Comparison of ENCODE assay signal across 8 mouse cellular contexts in the genomic region with DNA sequence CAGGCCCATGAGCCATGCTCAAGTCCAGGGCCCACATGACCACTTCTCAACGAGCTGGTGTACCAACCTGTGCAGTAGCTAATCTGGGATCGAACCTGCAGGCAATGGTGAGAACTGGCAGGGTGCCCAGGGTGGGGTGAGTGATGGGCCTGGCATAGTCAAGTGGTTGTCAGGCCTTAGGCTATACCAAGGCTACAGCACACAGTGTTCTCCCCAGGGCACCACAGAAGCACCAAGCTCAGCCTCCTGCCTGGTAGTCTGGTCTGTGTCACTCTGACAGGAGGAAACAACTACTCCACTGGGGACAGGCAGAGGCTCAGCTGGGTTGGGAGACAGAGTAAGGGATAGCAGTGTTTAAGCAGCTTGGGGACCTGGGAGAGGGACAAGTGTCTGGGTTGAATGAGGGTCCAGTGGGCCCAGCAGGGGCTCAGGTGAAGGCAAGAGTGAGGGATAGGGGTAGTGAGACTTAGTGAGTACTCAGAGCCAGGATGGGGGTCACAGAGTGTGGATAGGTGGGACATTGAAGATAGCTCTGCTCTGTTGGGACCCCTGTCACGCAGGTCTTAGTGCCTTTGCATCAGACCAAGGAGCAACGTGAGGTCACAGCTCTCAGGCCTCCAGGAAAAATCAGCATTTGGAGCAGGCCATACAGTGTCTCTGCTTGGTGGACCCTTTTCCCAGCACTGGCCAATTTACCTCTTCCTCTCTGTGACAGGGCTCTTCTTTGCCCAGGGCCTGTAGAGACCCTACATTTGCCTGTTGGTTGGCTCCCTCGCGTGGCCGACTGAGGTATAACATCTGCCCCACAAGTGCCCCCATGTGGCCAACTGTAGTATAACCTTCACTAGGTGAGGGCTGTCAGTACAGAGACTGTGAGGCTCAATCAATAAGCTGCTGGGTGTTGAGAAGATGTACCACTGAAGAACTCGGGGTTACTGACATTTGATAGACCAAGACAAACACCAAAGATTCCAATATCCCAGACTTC. TPM values are rescaled to one million over a fixed set of nuclear protein-coding genes. Genes with fewer than 3 reads are reported as not detected.
DNase-seq lines count a peak whose midpoint lies in the region; ATAC-seq lines count a peak whose summit lies in the region.

No protein-coding gene starts in this region.

- ATAC-seq in forebrain, embryonic 11.5 days (replicated peaks; ENCODE audit: low FRiP score): peak; percentile 85
- peak; percentile 75 for ATAC-seq in heart, embryonic 16.5 days (replicated peaks; ENCODE audit: extremely low read depth, insufficient read depth, low FRiP score)
- peak; percentile 48 for ATAC-seq in liver, embryonic 15.5 days (ENCODE audit: insufficient read depth)
- peak; percentile 87 for ATAC-seq in neural tube, embryonic 14.5 days (ENCODE audit: low read depth)

- H3K4me3 ChIP-seq in forebrain, embryonic 11.5 days (ENCODE audit: low read depth, low read length): no peak overlapping the region
- H3K4me3 ChIP-seq in heart, embryonic 16.5 days (ENCODE audit: low read length): no peak overlapping the region
- no peak overlapping the region for H3K4me3 ChIP-seq in liver, embryonic 15.5 days (replicated peaks)
- no peak overlapping the region for H3K4me3 ChIP-seq in neural tube, embryonic 14.5 days (ENCODE audit: low read depth, low read length)

- DNase-seq in CD8-positive naive resting alpha-beta T cell, adult 2 months (ENCODE audit: low read depth in 2 of 2, low spot score in 2 of 2): peak; percentile 72 to 83
- peak; percentile 62 for DNase-seq in c-Kit-positive CD71-negative TER-119-negative erythroid progenitor cells, embryonic 14.5 days (ENCODE audit: low read depth)
- peak; percentile 91 for DNase-seq in forebrain, embryonic 11.5 days (ENCODE audit: low spot score)
- DNase-seq in kidney, postnatal 25 days: peak; percentile 56 to 71
- DNase-seq in testis, postnatal 10 days (ENCODE audit: low spot score): peak; percentile 84

- H3K36me3 ChIP-seq in forebrain, embryonic 11.5 days (ENCODE audit: control insufficient read depth, insufficient read depth, low read length): no peaks in the 10 kb centered on the region
- no peaks in the 10 kb centered on the region for H3K36me3 ChIP-seq in heart, embryonic 16.5 days (ENCODE audit: control insufficient read depth, insufficient read depth)
- H3K36me3 ChIP-seq in liver, embryonic 15.5 days (replicated peaks): no peaks in the 10 kb centered on the region
- H3K36me3 ChIP-seq in neural tube, embryonic 14.5 days (ENCODE audit: control insufficient read depth, insufficient read depth, low read length): no peaks in the 10 kb centered on the region

- 32% methylated on average over 8 of the region's 8 CpGs for WGBS in forebrain, embryonic 11.5 days
- 24% methylated on average over 8 of the region's 8 CpGs for WGBS in heart, embryonic 16.5 days
- WGBS in liver, embryonic 15.5 days (ENCODE audit: insufficient replicate concordance): 25% methylated on average over 8 of the region's 8 CpGs
- 29% methylated on average over 8 of the region's 8 CpGs for WGBS in neural tube, embryonic 14.5 days

- H3K4me1 ChIP-seq in forebrain, embryonic 11.5 days (replicated peaks; ENCODE audit: control insufficient read depth, insufficient read depth, low read length): no peaks in the 10 kb centered on the region
- no peaks in the 10 kb centered on the region for H3K4me1 ChIP-seq in heart, embryonic 16.5 days (ENCODE audit: control insufficient read depth, insufficient read depth, low read length)
- no peaks in the 10 kb centered on the region for H3K4me1 ChIP-seq in liver, embryonic 15.5 days (replicated peaks)
- H3K4me1 ChIP-seq in neural tube, embryonic 14.5 days (ENCODE audit: control insufficient read depth, insufficient read depth, low read length): 0 out of 2 replicates have a peak, but pooled peaks cover 3% of the 10 kb centered on the region

- no peak overlapping the region for H3K27ac ChIP-seq in forebrain, embryonic 11.5 days (ENCODE audit: low read depth, low read length)
- no peak overlapping the region for H3K27ac ChIP-seq in heart, embryonic 16.5 days (ENCODE audit: low read length)
- H3K27ac ChIP-seq in liver, embryonic 15.5 days (replicated peaks): no peak overlapping the region
- no peak overlapping the region for H3K27ac ChIP-seq in neural tube, embryonic 14.5 days (ENCODE audit: low read depth, low read length)

- no peaks in the 10 kb centered on the region for H3K9me3 ChIP-seq in forebrain, embryonic 11.5 days (ENCODE audit: control insufficient read depth, low read length)
- no peaks in the 10 kb centered on the region for H3K9me3 ChIP-seq in heart, embryonic 16.5 days (replicated peaks; ENCODE audit: control insufficient read depth, low read length)
- no peaks in the 10 kb centered on the region for H3K9me3 ChIP-seq in liver, embryonic 15.5 days (replicated peaks)
- H3K9me3 ChIP-seq in neural tube, embryonic 14.5 days (ENCODE audit: control insufficient read depth, low read length): no peaks in the 10 kb centered on the region

- no peak overlapping the region for H3K9ac ChIP-seq in forebrain, embryonic 11.5 days (ENCODE audit: low read length)
- no peak overlapping the region for H3K9ac ChIP-seq in heart, embryonic 16.5 days (ENCODE audit: low read length)
- no peak overlapping the region for H3K9ac ChIP-seq in liver, embryonic 15.5 days
- H3K9ac ChIP-seq in neural tube, embryonic 14.5 days (replicated peaks; ENCODE audit: low read depth, low read length): no peak overlapping the region

- no peaks in the 10 kb centered on the region for H3K27me3 ChIP-seq in forebrain, embryonic 11.5 days (ENCODE audit: control insufficient read depth, insufficient read depth, low read length)
- peaks cover 40% of the 10 kb centered on the region for H3K27me3 ChIP-seq in heart, embryonic 16.5 days (ENCODE audit: control insufficient read depth, insufficient read depth, low read length)
- peaks cover 6% of the 10 kb centered on the region; the same call in 1 of the 2 replicates for H3K27me3 ChIP-seq in liver, embryonic 15.5 days
- no peaks in the 10 kb centered on the region for H3K27me3 ChIP-seq in neural tube, embryonic 14.5 days (ENCODE audit: control insufficient read depth, insufficient read depth, low read length)

- H3K4me2 ChIP-seq in forebrain, embryonic 11.5 days (ENCODE audit: low read depth, low read length, severe bottlenecking): no peak overlapping the region
- no peak overlapping the region for H3K4me2 ChIP-seq in heart, embryonic 16.5 days (ENCODE audit: low read depth, low read length)
- H3K4me2 ChIP-seq in liver, embryonic 15.5 days: no peak overlapping the region
- no peak overlapping the region for H3K4me2 ChIP-seq in neural tube, embryonic 14.5 days (ENCODE audit: low read depth, low read length)

RNA-seq across cellular contexts. Expression of gene Th, which starts 12.0 kb away (rescaled TPM):
- 18.7 and 19.8 TPM in 2 replicates for polyA plus RNA-seq in forebrain, embryonic 11.5 days (2014; fragmentation: Nextera tagmentation; extraction: Ambion mirVana)
- 0.28 and 0.31 TPM in 2 replicates for polyA plus RNA-seq in heart, embryonic 16.5 days (2015; fragmentation: Nextera tagmentation; extraction: Ambion mirVana)
- 0.09 and 0.16 TPM in 2 replicates for polyA plus RNA-seq in liver, embryonic 15.5 days (2015; fragmentation: Nextera tagmentation; extraction: Ambion mirVana)
- 1.7 and 27.3 TPM in 2 replicates for polyA plus RNA-seq in neural tube, embryonic 14.5 days (2014; fragmentation: Nextera tagmentation; extraction: Ambion mirVana)

RNA-seq across cellular contexts. Expression of gene Ascl2, which starts 50.1 kb away (rescaled TPM):
- polyA plus RNA-seq in forebrain, embryonic 11.5 days (2014; fragmentation: Nextera tagmentation; extraction: Ambion mirVana): 0.12 and 0.49 TPM in 2 replicates
- 0.80 and 0.91 TPM in 2 replicates for polyA plus RNA-seq in heart, embryonic 16.5 days (2015; fragmentation: Nextera tagmentation; extraction: Ambion mirVana)
- 0.25 and 0.44 TPM in 2 replicates for polyA plus RNA-seq in liver, embryonic 15.5 days (2015; fragmentation: Nextera tagmentation; extraction: Ambion mirVana)
- polyA plus RNA-seq in neural tube, embryonic 14.5 days (2014; fragmentation: Nextera tagmentation; extraction: Ambion mirVana): 0.46 and 0.71 TPM in 2 replicates
